Mouse (Mus musculus): ENCODE results near the gene Thbs3. TPM values are rescaled to one million over a fixed set of nuclear protein-coding genes. Genes with fewer than 3 reads are reported as not detected.

The Thbs3 gene
- 24.2 and 26.4 TPM in 2 replicates for polyA plus RNA-seq (2014; fragmentation: Nextera tagmentation; extraction: Ambion mirVana)

- H3K4me1 ChIP-seq (ENCODE audit: control insufficient read depth, insufficient read depth, low read length) = peaks cover 15% of the 10 kb centered on the region
Observed at GRCm38 (mm10) chr3:89214681-89215411, at the start of gene Thbs3. Gene Thbs3, plus strand, starts transcription at chr3:89215180.

GRCm38 (mm10) chr3:89165268-89165870 lies 49.6 kb upstream of the Thbs3 start:
- Histone ChIP-seq H3K4me2 (replicated peaks; ENCODE audit: low read depth, low read length) (peak overlapping the region; percentile 74), H3K27ac (ENCODE audit: low read length) (peak overlapping the region; percentile 95), H3K9ac (replicated peaks; ENCODE audit: low read depth, low read length) (peak overlapping the region; percentile 86), H3K27me3 (ENCODE audit: control insufficient read depth, insufficient read depth, low read length) (no peaks in the 10 kb centered on the region), H3K4me3 (ENCODE audit: low read depth, low read length) (peak overlapping the region; percentile 77), H3K4me1 (ENCODE audit: control insufficient read depth, insufficient read depth, low read length) (peaks cover 18% of the 10 kb centered on the region), H3K36me3 (ENCODE audit: control insufficient read depth, insufficient read depth, low read length) (peaks cover 43% of the 10 kb centered on the region), H3K9me3 (ENCODE audit: control insufficient read depth, low read depth, low read length) (no peaks in the 10 kb centered on the region)
- WGBS = 22% methylated on average over 12 of the region's 12 CpGs
- no peak for ATAC-seq (ENCODE audit: insufficient number of reproducible peaks, insufficient read depth, low FRiP score, low read depth)

More at GRCm38 (mm10) chr3:89214681-89215411, at the start of gene Thbs3:
- Histone ChIP-seq H3K27me3 (ENCODE audit: control insufficient read depth, insufficient read depth, low read length) (no peaks in the 10 kb centered on the region), H3K9ac (replicated peaks; ENCODE audit: low read depth, low read length) (peak within 1 kb of the TSS; percentile 71), H3K36me3 (ENCODE audit: control insufficient read depth, insufficient read depth, low read length) (peaks cover 7% of the 10 kb centered on the region), H3K4me3 (ENCODE audit: low read depth, low read length) (peak within 1 kb of the TSS; percentile 53), H3K27ac (ENCODE audit: low read length) (peak within 1 kb of the TSS; percentile 98), H3K4me2 (replicated peaks; ENCODE audit: low read depth, low read length) (peak within 1 kb of the TSS; percentile 70), H3K9me3 (ENCODE audit: control insufficient read depth, low read depth, low read length) (no peaks in the 10 kb centered on the region)
- 2% methylated on average over 19 of the region's 19 CpGs for WGBS
- ATAC-seq (ENCODE audit: insufficient number of reproducible peaks, insufficient read depth, low FRiP score, low read depth) = no peak

DNA sequence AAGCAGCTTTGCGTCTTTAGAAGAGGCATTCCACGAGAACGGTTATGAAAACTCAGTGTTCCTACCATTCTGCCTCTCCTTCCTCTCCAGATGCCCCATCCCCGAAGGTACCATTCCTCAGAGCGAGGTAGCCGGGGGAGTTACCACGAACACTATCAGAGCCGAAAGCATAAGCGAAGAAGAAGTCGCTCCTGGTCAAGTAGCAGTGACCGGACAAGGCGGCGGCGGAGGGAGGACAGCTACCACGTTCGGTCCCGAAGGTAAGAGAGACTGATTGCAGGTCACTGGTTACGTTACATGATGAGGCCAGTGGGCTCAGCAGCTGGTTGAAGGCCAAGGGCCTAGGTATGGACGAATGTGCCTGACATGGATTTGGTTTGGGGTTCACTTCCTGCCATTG lies 48.0 kb upstream of the Thbs3 start:
- Histone ChIP-seq H3K9me3 (ENCODE audit: control insufficient read depth, low read depth, low read length) (no peaks in the 10 kb centered on the region), H3K27ac (ENCODE audit: low read length) (no peak overlapping the region), H3K4me1 (ENCODE audit: control insufficient read depth, insufficient read depth, low read length) (peaks cover 18% of the 10 kb centered on the region), H3K9ac (replicated peaks; ENCODE audit: low read depth, low read length) (no peak overlapping the region), H3K4me2 (replicated peaks; ENCODE audit: low read depth, low read length) (no peak overlapping the region), H3K36me3 (ENCODE audit: control insufficient read depth, insufficient read depth, low read length) (peaks cover 54% of the 10 kb centered on the region), H3K27me3 (ENCODE audit: control insufficient read depth, insufficient read depth, low read length) (no peaks in the 10 kb centered on the region), H3K4me3 (ENCODE audit: low read depth, low read length) (no peak overlapping the region)
- 90% methylated on average over 19 of the region's 19 CpGs for WGBS
- no peak for ATAC-seq (ENCODE audit: insufficient number of reproducible peaks, insufficient read depth, low FRiP score, low read depth)

GRCm38 (mm10) chr3:89174844-89175243 lies 40.1 kb upstream of the Thbs3 start:
- peaks cover 70% of the 10 kb centered on the region for H3K36me3 ChIP-seq (ENCODE audit: control insufficient read depth, insufficient read depth, low read length)
- H3K9ac ChIP-seq (replicated peaks; ENCODE audit: low read depth, low read length) = no peak overlapping the region
- H3K27ac ChIP-seq (ENCODE audit: low read length) = no peak overlapping the region
- no peak overlapping the region for H3K4me2 ChIP-seq (replicated peaks; ENCODE audit: low read depth, low read length)
- peaks cover 6% of the 10 kb centered on the region; the same call in 1 of the 2 replicates for H3K4me1 ChIP-seq (ENCODE audit: control insufficient read depth, insufficient read depth, low read length)
- WGBS = 91% methylated on average over 11 of the region's 11 CpGs
- no peak for ATAC-seq (ENCODE audit: insufficient number of reproducible peaks, insufficient read depth, low FRiP score, low read depth)
- H3K4me3 ChIP-seq (ENCODE audit: low read depth, low read length) = no peak overlapping the region
- no peaks in the 10 kb centered on the region for H3K27me3 ChIP-seq (ENCODE audit: control insufficient read depth, insufficient read depth, low read length)
- no peaks in the 10 kb centered on the region for H3K9me3 ChIP-seq (ENCODE audit: control insufficient read depth, low read depth, low read length)

- ATAC-seq (ENCODE audit: insufficient number of reproducible peaks, insufficient read depth, low FRiP score, low read depth) = no peak
- no peaks in the 10 kb centered on the region for H3K9me3 ChIP-seq (ENCODE audit: control insufficient read depth, low read depth, low read length)
- no peak overlapping the region for H3K27ac ChIP-seq (ENCODE audit: low read length)
- no peak overlapping the region for H3K9ac ChIP-seq (replicated peaks; ENCODE audit: low read depth, low read length)
- no peak overlapping the region for H3K4me3 ChIP-seq (ENCODE audit: low read depth, low read length)
- peaks cover 66% of the 10 kb centered on the region for H3K36me3 ChIP-seq (ENCODE audit: control insufficient read depth, insufficient read depth, low read length)
- H3K4me1 ChIP-seq (ENCODE audit: control insufficient read depth, insufficient read depth, low read length) = peaks cover 6% of the 10 kb centered on the region; the same call in 1 of the 2 replicates
- 90% methylated on average over 10 of the region's 10 CpGs for WGBS
- H3K27me3 ChIP-seq (ENCODE audit: control insufficient read depth, insufficient read depth, low read length) = no peaks in the 10 kb centered on the region
- no peak overlapping the region for H3K4me2 ChIP-seq (replicated peaks; ENCODE audit: low read depth, low read length)
Observed at GRCm38 (mm10) chr3:89175544-89175943, 39.4 kb upstream of the Thbs3 start.

DNA sequence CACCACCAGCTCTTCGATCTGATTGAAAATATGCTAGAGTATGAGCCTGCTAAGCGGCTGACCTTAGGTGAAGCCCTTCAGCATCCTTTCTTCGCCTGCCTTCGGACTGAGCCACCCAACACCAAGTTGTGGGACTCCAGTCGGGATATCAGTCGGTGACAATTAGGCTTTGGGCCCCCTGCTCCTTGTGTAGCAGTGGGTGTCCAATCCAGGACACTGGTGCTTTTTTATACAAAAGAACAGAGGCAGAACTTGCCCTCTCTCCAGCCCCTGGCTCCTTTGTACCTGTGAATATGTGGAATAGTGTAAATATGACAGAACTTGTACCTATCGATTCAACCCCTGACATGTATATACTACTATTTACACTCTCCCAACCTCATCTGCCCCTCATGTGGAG lies 38.6 kb upstream of the Thbs3 start:
- 81% methylated on average over 7 of the region's 7 CpGs for WGBS
- Histone ChIP-seq H3K9ac (replicated peaks; ENCODE audit: low read depth, low read length) (no peak overlapping the region), H3K4me1 (ENCODE audit: control insufficient read depth, insufficient read depth, low read length) (peaks cover 6% of the 10 kb centered on the region; the same call in 1 of the 2 replicates), H3K4me2 (replicated peaks; ENCODE audit: low read depth, low read length) (no peak overlapping the region), H3K4me3 (ENCODE audit: low read depth, low read length) (no peak overlapping the region), H3K27me3 (ENCODE audit: control insufficient read depth, insufficient read depth, low read length) (no peaks in the 10 kb centered on the region), H3K36me3 (ENCODE audit: control insufficient read depth, insufficient read depth, low read length) (peaks cover 65% of the 10 kb centered on the region), H3K9me3 (ENCODE audit: control insufficient read depth, low read depth, low read length) (no peaks in the 10 kb centered on the region), H3K27ac (ENCODE audit: low read length) (no peak overlapping the region)
- no peak for ATAC-seq (ENCODE audit: insufficient number of reproducible peaks, insufficient read depth, low FRiP score, low read depth)

GRCm38 (mm10) chr3:89177242-89178106 lies 37.5 kb upstream of the Thbs3 start, which contains the start of gene Scamp3:
Gene Scamp3, plus strand, starts transcription at chr3:89177473.
- H3K36me3 ChIP-seq (ENCODE audit: control insufficient read depth, insufficient read depth, low read length) = peaks cover 65% of the 10 kb centered on the region

GRCm38 (mm10) chr3:89178107-89178385 lies 36.9 kb upstream of the Thbs3 start:
- peaks cover 59% of the 10 kb centered on the region for H3K36me3 ChIP-seq (ENCODE audit: control insufficient read depth, insufficient read depth, low read length)
- peak overlapping the region; percentile 66; the same call in 1 of the 2 replicates for H3K27ac ChIP-seq (ENCODE audit: low read length)
- peak overlapping the region; percentile 82 for H3K4me2 ChIP-seq (replicated peaks; ENCODE audit: low read depth, low read length)
- peaks cover 9% of the 10 kb centered on the region; the same call in 1 of the 2 replicates for H3K4me1 ChIP-seq (ENCODE audit: control insufficient read depth, insufficient read depth, low read length)
- WGBS = 3% methylated on average over 6 of the region's 6 CpGs
- no peaks in the 10 kb centered on the region for H3K9me3 ChIP-seq (ENCODE audit: control insufficient read depth, low read depth, low read length)
- H3K9ac ChIP-seq (replicated peaks; ENCODE audit: low read depth, low read length) = peak overlapping the region; percentile 86
- H3K27me3 ChIP-seq (ENCODE audit: control insufficient read depth, insufficient read depth, low read length) = no peaks in the 10 kb centered on the region
- ATAC-seq (ENCODE audit: insufficient number of reproducible peaks, insufficient read depth, low FRiP score, low read depth) = no peak
- H3K4me3 ChIP-seq (ENCODE audit: low read depth, low read length) = peak overlapping the region; percentile 73

More at GRCm38 (mm10) chr3:89177242-89178106, 37.5 kb upstream of the Thbs3 start, which contains the start of gene Scamp3:
- WGBS = under 1% methylated on average over 43 of the region's 43 CpGs
- Histone ChIP-seq H3K4me2 (replicated peaks; ENCODE audit: low read depth, low read length) (peak within 1 kb of the TSS; percentile 82), H3K27ac (ENCODE audit: low read length) (peak within 1 kb of the TSS; percentile 66; the same call in 1 of the 2 replicates), H3K9ac (replicated peaks; ENCODE audit: low read depth, low read length) (peak within 1 kb of the TSS; percentile 86), H3K4me3 (ENCODE audit: low read depth, low read length) (peak within 1 kb of the TSS; percentile 73), H3K27me3 (ENCODE audit: control insufficient read depth, insufficient read depth, low read length) (no peaks in the 10 kb centered on the region), H3K4me1 (ENCODE audit: control insufficient read depth, insufficient read depth, low read length) (peaks cover 6% of the 10 kb centered on the region; the same call in 1 of the 2 replicates), H3K9me3 (ENCODE audit: control insufficient read depth, low read depth, low read length) (no peaks in the 10 kb centered on the region)
- ATAC-seq (ENCODE audit: insufficient number of reproducible peaks, insufficient read depth, low FRiP score, low read depth) = peak; percentile 95

Data from stomach, embryonic 14.5 days (tissue).